Mouse (Mus musculus): ENCODE measurements around the gene Ascc1.

DNA sequence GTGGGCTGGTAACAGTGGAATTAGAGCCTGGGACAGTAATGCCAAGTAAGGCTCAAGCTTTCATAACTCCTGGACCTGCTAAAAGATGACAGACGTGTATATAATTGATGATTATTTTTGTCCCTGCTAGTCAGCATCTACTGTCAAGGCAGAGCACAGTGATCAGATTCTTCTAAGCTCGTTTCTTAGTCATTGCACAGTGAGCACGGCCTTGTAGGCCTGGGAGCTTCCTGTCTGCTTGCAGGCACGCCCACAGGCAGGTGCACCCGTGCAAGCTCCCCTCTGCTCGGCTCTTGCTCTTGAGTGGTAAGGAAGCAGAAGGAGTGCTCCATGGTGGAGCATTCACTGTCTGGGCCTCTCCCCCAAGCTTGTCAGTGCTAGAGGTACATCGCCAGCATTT is 25.6 kb downstream of the Ascc1 start:
- no peak for TF ChIP-seq EP300 (IDR thresholded peaks at IDR 0.05; ENCODE audit: low read depth)
- TF ChIP-seq CTCF (IDR thresholded peaks at IDR 0.05; ENCODE audit: low read depth), result no peak

Data from liver, postnatal 0 days (tissue).